Mouse (Mus musculus): Measurements from ENCODE around the gene Sema4b.

GRCm38 (mm10) chr7:80238542-80238941 lies 51.9 kb downstream of the Sema4b start:
- TF ChIP-seq CTCF (conservative IDR thresholded peaks at IDR 0.05 in 1 of 2, IDR thresholded peaks at IDR 0.05 in 1 of 2; ENCODE audit: low read depth in 2 of 2, low read length in 2 of 2) (no peak), MAZ (IDR thresholded peaks at IDR 0.05; ENCODE audit: low read depth, low read length) (no peak), POLR2A (IDR thresholded peaks at IDR 0.05; ENCODE audit: low read depth, low read length) (no peak), ZNF384 (IDR thresholded peaks at IDR 0.05; ENCODE audit: low read depth, low read length) (no peak), NELFE (IDR thresholded peaks at IDR 0.05; ENCODE audit: low read depth, low read length) (no peak), TCF12 (IDR thresholded peaks at IDR 0.05; ENCODE audit: low read depth, low read length) (no peak), KAT2A (IDR thresholded peaks at IDR 0.05; ENCODE audit: insufficient replicate concordance, low read length) (no peak), HCFC1 (IDR thresholded peaks at IDR 0.05; ENCODE audit: low read depth, low read length) (no peak), IRF4 (IDR thresholded peaks at IDR 0.05; ENCODE audit: low read depth, low read length) (no peak), RAD21 (IDR thresholded peaks at IDR 0.05; ENCODE audit: low read depth, low read length) (no peak)
